Mouse (Mus musculus) midbrain, embryonic 14.5 days (tissue): ENCODE data around the gene Itgb1bp2. TPM values are rescaled to one million over a fixed set of nuclear protein-coding genes. Genes with fewer than 3 reads are reported as not detected.
A peak's percentile ranks its signal among the peaks of the same experiment; 100 is the strongest.
"Not testable (repeated sequence)": the region's sequence is repeated elsewhere in the genome, so short reads cannot be mapped to it uniquely, and the experiment has no call there.

ENCODE experiments used
- ATAC-seq: fragments of 200-750 bp; cut with Nextera tagmentation; 2 replicates; pipeline ENCODE4 v1.8.0; 2017; ENCODE audit warnings: moderate number of reproducible peaks, moderate library complexity; ENCODE audit not compliant: low FRiP score, low TSS enrichment
- DNase-seq: peaks from one replicate; pipeline ENCODE4 v3.0.0-alpha.2; 2015
- H3K27ac ChIP-seq: fragments of 300-500 bp; sonication (generic); replicated peaks from 2 replicates; pipeline ENCODE4 v1.5.1; 2014; ENCODE audit warnings: mild to moderate bottlenecking, low read depth, low read length, moderate library complexity
- H3K27me3 ChIP-seq: fragments of 300-500 bp; sonication (generic); 2 replicates; pipeline ENCODE4 v1.6.1; 2014; ENCODE audit warnings: low read length, control low read depth, mixed read lengths; ENCODE audit not compliant: control insufficient read depth, insufficient read depth
- H3K36me3 ChIP-seq: fragments of 300-500 bp; sonication (generic); 2 replicates; pipeline ENCODE4 v1.6.1; 2014; ENCODE audit warnings: low read length, control low read depth; ENCODE audit not compliant: control insufficient read depth, insufficient read depth
- H3K4me1 ChIP-seq: fragments of 300-500 bp; sonication (generic); 2 replicates; pipeline ENCODE4 v1.6.1; 2014; ENCODE audit warnings: mild to moderate bottlenecking, antibody characterized with exemption, low read length, control low read depth; ENCODE audit not compliant: control insufficient read depth, insufficient read depth
- H3K4me2 ChIP-seq: fragments of 300-500 bp; sonication (generic); 2 replicates; pipeline ENCODE4 v1.6.1; 2014; ENCODE audit warnings: mild to moderate bottlenecking, low read length, moderate library complexity
- H3K4me3 ChIP-seq: fragments of 300-500 bp; sonication (generic); replicated peaks from 2 replicates; pipeline ENCODE4 v1.5.1; 2014; ENCODE audit warnings: low read depth, low read length
- H3K9ac ChIP-seq: fragments of 300-500 bp; sonication (generic); replicated peaks from 2 replicates; pipeline ENCODE4 v1.6.1; 2014; ENCODE audit warnings: mild to moderate bottlenecking, low read length, moderate library complexity
- H3K9me3 ChIP-seq: fragments of 300-500 bp; sonication (generic); 2 replicates; pipeline ENCODE4 v1.6.1; 2016; ENCODE audit warnings: low read length, control low read depth, mixed read lengths; ENCODE audit not compliant: control insufficient read depth
- WGBS: fragments of 180-500 bp; shearing (Covaris S2); extraction: QIAGEN DNeasy Blood & Tissue Kit; methylation state at CpG from one replicate; pipeline ENCODE4 v1.1.7; 2014; 5-methylcytosine and 5-hydroxymethylcytosine counted together
- polyA plus RNA-seq: library from polyadenylated mRNA; unstranded; fragments of >200 nt; fragmentation: Nextera tagmentation; extraction: Ambion mirVana; gene quantifications from 2 replicates; pipeline ENCODE4 v1.2.1, GENCODE M21; 2014

Itgb1bp2 gene
- polyA plus RNA-seq, 1 experiment from 2014 or later, result 2.1 TPM

GRCm38 (mm10) chrX:101429142-101429949, 19.5 kb upstream of the Itgb1bp2 start, which contains the start of gene Nono:
Gene Nono (plus strand): TSS chrX:101429318.
- peak within 1 kb of the TSS; percentile 77 for H3K9ac ChIP-seq
- H3K4me3 ChIP-seq, result peak within 1 kb of the TSS; percentile 60
- H3K36me3 ChIP-seq, result no peaks in the 10 kb centered on the region
- DNase-seq (peak; percentile 95), ATAC-seq (peak; percentile 96)
- WGBS, result 22% methylated on average over 51 of the region's 51 CpGs
- H3K4me1 ChIP-seq, result peaks cover 4% of the 10 kb centered on the region; the same call in 1 of the 2 replicates
- peak within 1 kb of the TSS; percentile 58 for H3K4me2 ChIP-seq
- H3K9me3 ChIP-seq, result no peaks in the 10 kb centered on the region
- H3K27me3 ChIP-seq, result no peaks in the 10 kb centered on the region
- peak within 1 kb of the TSS; percentile 94 for H3K27ac ChIP-seq

GRCm38 (mm10) chrX:101429976-101430375, 18.9 kb upstream of the Itgb1bp2 start:
- Histone ChIP-seq H3K4me2 (peak overlapping the region; percentile 58), H3K36me3 (no peaks in the 10 kb centered on the region), H3K9me3 (no peaks in the 10 kb centered on the region), H3K27ac (peak overlapping the region; percentile 94), H3K4me1 (peaks cover 4% of the 10 kb centered on the region; the same call in 1 of the 2 replicates), H3K4me3 (peak overlapping the region; percentile 60), H3K27me3 (no peaks in the 10 kb centered on the region), H3K9ac (peak overlapping the region; percentile 77)
- peak; percentile 41 for ATAC-seq
- DNase-seq, result peak; percentile 42
- 21% methylated on average over 14 of the region's 14 CpGs for WGBS

- no peaks in the 10 kb centered on the region for H3K4me1 ChIP-seq
- ATAC-seq (no peak), DNase-seq (no peak)
- no peak overlapping the region for H3K9ac ChIP-seq
- no peak overlapping the region for H3K4me3 ChIP-seq
- no peak overlapping the region for H3K4me2 ChIP-seq
- no peak overlapping the region for H3K27ac ChIP-seq
- peaks cover 47% of the 10 kb centered on the region for H3K36me3 ChIP-seq
- WGBS, result 67% methylated on average over 1 of the region's 1 CpGs
- no peaks in the 10 kb centered on the region for H3K9me3 ChIP-seq
- H3K27me3 ChIP-seq, result no peaks in the 10 kb centered on the region
Observed at GRCm38 (mm10) chrX:101451147-101451546, 2.3 kb downstream of the Itgb1bp2 start.

GRCm38 (mm10) chrX:101451591-101451990, 2.7 kb downstream of the Itgb1bp2 start:
- Histone ChIP-seq H3K9ac (no peak overlapping the region), H3K27me3 (no peaks in the 10 kb centered on the region), H3K4me3 (no peak overlapping the region), H3K4me1 (no peaks in the 10 kb centered on the region), H3K9me3 (no peaks in the 10 kb centered on the region), H3K27ac (no peak overlapping the region), H3K4me2 (no peak overlapping the region), H3K36me3 (peaks cover 43% of the 10 kb centered on the region)
- ATAC-seq (no peak), DNase-seq (no peak)
- WGBS, result 87% methylated on average over 3 of the region's 3 CpGs

- H3K27me3 ChIP-seq, result no peaks in the 10 kb centered on the region
- H3K9ac ChIP-seq, result no peak overlapping the region
- DNase-seq (no peak), ATAC-seq (no peak)
- H3K27ac ChIP-seq, result no peak overlapping the region
- no peaks in the 10 kb centered on the region for H3K4me1 ChIP-seq
- no peak overlapping the region for H3K4me3 ChIP-seq
- H3K9me3 ChIP-seq, result no peaks in the 10 kb centered on the region
- H3K4me2 ChIP-seq, result no peak overlapping the region
- H3K36me3 ChIP-seq, result peaks cover 14% of the 10 kb centered on the region; the same call in 1 of the 2 replicates
- whole genome bisulfite sequencing, result 98% methylated on average over 4 of the region's 4 CpGs
Observed at GRCm38 (mm10) chrX:101472202-101472601, 23.3 kb downstream of the Itgb1bp2 start.

- ATAC-seq, result no peak
Observed at GRCm38 (mm10) chrX:101481604-101482350, 32.9 kb downstream of the Itgb1bp2 start.

GRCm38 (mm10) chrX:101486487-101487152, 37.7 kb downstream of the Itgb1bp2 start:
- H3K9me3 ChIP-seq, H3K27ac ChIP-seq, H3K4me2 ChIP-seq, H3K27me3 ChIP-seq, ATAC-seq, H3K9ac ChIP-seq, H3K4me3 ChIP-seq, H3K36me3 ChIP-seq, H3K4me1 ChIP-seq: not testable (repeated sequence)
- WGBS, result 27% methylated on average over 9 of the region's 12 CpGs
- DNase-seq, result peak; percentile 78

More at GRCm38 (mm10) chrX:101481604-101482350, 32.9 kb downstream of the Itgb1bp2 start:
- Histone ChIP-seq H3K4me1 (no peaks in the 10 kb centered on the region), H3K4me2 (no peak overlapping the region), H3K9ac (no peak overlapping the region), H3K9me3 (no peaks in the 10 kb centered on the region), H3K27me3 (no peaks in the 10 kb centered on the region), H3K4me3 (no peak overlapping the region), H3K36me3 (no peaks in the 10 kb centered on the region), H3K27ac (no peak overlapping the region)
- no peak for DNase-seq
- WGBS, result 77% methylated on average over 6 of the region's 6 CpGs
